Mouse (Mus musculus) erythroblast, embryonic 14.5 days (primary cell): ENCODE measurements at regions not wholly inside any gene's neighbourhood (a gene's known extent, or its start where the extent isn't known, plus 50 kb on each side); places are given as distances from the start of the nearest gene placed in this dataset.

ENCODE experiments used
- GATA1 ChIP-seq: IDR thresholded peaks from 2 replicates; pipeline ENCODE4 v1.6.1; 2012; ENCODE audit warnings: low read length, inconsistent platforms, mixed read lengths
- TAL1 ChIP-seq: IDR thresholded peaks from 3 replicates; pipeline ENCODE4 v1.6.1; 2012; ENCODE audit warnings: low read length, inconsistent platforms, mixed read lengths

- TF ChIP-seq GATA1 (no peak), TAL1 (no peak)
These were observed 186.8 kb upstream of the Zfp618 start for GRCm38 (mm10) chr4:62778621-62779020.
